Mouse (Mus musculus): ENCODE measurements around the gene Slc16a5.

DNA sequence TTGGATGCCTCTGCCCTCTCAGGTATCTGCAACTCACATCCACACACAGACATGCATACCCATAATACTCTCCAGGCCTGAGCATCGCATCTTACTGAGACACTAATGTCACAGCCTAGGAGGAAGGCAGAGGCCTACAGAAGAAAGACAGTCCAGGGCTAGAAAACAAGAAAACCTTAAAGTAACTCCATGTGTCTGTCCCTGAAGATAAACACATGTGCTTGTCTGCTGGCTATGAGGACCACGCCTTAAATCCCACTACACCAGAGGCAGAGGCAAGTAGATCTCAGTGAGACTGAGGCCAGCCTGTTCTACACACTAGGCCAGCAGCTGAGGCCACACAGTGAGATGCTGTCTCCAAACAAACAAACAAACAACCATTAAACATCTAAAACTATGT is 48.8 kb downstream of the Slc16a5 start:
- TF ChIP-seq POLR2A (IDR thresholded peaks at IDR 0.05; ENCODE audit: insufficient read depth, low read length) = no peak
- TF ChIP-seq CTCF (IDR thresholded peaks at IDR 0.05; ENCODE audit: low read depth, low read length) = no peak
